Mouse (Mus musculus) layer of hippocampus, adult 9-10 months (tissue): Measurements from ENCODE around the gene Casz1.

Experiments
- DNase-seq: peaks from one replicate; pipeline ENCODE4 v3.0.0; 2022; ENCODE audit warnings: low spot score

Gene Casz1

DNA sequence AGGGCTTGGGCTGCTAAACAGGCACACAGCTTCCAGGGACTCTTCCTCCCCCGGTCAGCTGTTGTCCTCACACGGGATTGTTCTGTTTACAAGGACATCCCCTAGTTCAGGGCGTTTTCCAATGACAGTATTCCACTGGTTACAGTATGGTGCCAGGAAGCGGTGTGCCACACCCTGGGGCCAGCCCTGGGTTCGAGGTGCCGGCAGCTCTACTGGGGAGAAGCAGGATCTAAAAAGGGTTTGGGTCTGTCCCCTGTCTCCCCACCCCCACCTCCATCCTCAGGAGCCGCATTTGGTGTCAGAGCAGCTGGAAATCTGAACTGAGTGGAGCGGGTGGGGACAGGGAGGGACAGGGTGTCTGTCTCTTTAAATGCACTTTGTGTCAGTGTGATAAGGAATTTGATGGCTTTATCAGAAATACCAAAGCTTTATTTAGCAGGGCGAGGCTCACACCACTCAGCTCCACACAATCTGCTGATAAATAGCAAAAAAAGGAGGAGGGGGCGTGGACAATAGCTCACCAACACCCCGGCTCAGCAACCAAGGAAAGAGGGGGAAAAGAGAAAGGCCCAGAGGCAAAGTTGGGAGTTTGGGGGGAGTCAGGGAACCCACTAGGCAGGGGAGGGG is 74.9 kb downstream of the Casz1 start:
- no peak for DNase-seq

DNA sequence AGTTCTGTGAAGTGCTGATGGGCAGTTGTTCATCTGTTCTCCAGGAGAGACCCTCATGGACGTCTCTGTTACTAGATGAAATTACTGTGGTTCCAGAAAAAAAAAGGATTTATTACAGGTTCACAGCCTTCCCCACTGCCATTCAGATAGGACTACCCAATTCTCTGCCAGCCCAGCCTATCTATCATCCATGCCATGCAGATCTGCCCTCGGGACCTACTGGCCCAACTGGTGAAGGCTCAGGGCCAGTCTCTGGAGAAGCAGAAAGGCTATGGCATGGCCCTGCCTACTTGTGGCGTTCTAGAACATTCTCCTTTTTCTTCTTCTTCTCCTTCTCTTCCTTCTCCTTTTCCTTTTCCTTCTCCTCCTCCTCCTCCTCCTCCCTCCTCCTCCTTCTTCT is 75.4 kb downstream of the Casz1 start:
- no peak for DNase-seq

DNA sequence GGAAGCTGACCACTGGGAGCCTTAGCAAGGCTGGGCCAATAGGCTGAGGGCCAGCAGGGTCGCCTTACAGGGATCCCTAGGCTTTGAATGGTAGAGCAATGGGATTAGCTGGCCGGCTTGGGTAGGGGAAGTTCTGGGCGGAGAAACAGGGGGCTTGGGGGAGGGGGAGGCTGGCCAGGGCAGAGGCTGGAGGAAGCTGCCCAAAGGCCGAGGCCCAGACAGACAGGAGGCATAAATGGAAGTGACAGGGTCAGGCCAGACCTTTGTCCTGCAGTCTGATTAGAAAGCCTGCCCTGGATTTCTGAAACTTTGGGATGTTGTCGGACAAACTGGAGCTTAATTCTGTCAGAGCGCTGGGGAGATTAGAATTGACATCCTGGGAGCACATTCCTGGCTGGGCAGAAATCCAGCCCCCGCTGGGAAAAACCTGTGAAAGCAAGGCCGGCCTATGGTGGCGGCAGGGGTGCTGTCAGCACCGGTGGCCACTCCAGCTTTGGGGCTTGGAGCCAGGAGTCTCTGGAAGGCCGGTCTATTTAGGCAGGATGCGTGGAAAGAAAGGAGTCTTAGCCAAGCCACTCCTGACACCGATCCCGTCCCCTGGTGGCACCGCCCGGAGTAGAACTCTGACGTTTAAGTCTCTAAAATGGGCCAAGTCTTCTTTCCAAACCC is 76.9 kb downstream of the Casz1 start:
- no peak for DNase-seq

DNA sequence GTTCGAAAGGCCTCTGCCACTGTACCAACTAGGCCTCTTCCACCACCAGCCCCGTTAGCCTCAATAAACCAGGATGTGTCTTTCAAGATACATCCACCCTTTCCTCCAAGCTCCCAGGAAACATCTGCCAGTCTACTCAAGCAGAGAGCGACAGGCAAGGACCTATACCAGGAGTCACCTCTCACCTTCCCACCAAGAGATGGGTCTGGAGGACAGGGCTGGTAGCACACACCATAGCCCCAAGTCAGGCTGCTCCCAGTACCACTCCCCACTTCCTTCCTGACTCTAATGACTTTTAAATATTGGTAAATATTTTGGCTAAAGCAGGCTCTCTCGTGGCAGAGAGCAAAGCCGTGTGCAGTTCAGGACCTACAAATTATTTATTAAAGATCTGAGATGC is 77.6 kb downstream of the Casz1 start:
- DNase-seq = no peak

DNA sequence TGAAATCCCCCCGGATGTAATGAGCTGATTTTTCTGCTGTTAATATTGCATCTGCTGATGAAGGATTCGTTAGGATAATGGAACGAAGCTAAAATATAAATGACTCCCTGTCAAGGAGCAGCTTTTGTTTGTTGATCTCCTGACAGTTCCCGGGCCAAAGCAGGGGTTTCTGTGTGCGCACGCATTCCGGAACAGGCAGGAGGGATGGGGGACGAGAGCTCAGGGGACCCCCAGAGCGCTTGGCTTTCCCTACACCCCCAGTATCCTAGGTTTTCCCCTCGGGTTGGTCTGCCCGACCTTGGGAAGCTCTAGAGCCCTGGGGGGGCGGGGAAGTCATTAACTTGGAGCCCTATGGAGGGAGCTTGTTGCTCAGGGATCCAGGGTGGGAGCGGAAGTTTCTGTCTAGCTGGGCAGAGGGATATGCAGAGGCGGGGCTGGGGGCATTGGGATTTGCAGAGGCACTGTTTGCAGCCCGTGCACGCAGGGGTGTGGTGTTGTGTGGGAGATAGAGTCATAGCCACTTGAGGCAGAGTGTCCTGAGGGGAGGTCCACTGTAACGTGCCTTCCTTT is 78.2 kb downstream of the Casz1 start:
- DNase-seq = no peak

DNA sequence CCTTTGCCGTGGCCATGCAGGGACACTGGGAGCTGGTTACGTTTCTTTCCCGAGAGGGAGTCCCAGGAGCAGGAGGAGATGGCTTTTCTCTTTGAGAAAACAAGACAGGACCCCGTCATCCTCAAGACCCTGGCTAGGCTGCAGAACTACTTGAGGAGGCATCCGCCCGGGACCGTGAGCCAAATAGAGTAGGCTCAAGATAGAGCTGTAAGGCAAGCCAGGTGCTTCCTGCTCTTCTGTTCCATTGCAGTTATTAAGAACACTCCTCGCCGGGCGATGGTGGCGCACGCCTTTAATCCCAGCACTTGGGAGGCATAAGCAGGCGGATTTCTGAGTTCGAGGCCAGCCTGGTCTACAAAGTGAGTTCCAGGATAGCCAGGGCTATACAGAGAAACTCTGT is 80.4 kb downstream of the Casz1 start:
- no peak for DNase-seq

DNA sequence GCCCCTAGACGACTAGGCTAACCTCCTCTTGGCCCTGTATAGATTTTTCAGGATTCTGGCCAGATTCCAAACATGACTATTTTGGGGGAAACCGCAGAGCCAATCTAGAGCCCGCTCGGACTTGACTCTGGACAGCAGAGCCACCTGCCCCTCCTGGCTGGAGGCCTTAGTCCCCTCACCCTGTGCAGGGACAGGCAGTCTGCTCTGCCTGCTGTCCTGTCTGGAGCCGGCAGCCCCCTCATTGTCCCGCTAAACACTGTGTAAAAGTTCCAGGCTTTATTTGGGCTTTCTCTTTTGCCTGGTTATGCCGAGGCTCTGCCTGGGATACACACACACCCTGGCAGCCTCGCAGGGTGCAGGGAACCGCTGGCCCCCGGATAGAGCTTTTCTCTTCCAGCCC is 81.2 kb downstream of the Casz1 start:
- DNase-seq = no peak

DNA sequence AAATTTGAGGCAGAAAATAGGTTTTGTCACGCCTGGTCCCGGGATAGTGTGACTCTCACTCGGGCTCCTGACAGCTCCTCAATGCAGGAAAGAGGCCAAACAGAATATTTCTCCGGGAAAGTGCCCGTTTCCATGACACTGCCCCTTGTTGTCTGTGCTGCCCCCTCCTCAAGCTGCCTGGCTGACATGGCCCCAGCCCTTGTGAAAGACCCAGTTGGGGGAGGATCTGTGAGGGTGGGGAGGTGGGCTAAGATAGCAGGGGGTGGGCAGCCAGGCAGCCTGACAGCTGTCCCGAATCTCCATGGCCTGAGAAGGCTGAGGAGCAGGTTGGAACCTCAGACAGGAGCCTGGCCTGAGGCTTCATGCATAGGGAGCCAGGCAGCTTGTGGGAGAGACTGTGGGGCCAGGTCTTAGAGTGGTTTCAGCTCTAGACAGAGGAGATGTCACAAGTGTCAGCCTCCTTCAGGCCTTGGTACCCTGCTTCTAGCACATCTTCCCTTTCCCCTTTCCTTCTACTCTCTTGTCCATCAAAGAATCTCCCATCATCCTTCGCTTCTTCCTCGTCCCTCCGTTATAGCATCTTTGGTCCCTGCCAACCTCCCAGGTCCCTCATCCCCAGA is 81.8 kb downstream of the Casz1 start:
- DNase-seq = no peak

DNA sequence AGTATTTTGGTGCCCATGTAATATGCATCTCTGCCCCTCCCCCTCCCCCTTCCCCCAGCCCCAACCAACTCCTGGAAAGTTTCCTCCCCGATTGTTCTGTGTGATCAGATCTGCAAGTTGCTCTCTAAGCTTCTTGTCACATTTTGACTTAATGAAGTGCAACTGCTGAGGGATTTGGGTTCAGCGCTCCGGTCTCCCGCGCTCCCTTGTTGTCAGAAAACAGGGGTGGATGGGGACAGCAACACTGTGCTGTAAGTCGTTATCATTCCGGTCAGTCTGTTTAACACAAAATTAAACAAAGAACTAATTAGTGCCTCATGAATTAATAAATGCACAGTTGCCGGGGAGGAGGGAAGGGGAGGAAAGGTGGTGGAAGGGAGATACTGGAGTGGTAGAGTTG is 84.0 kb downstream of the Casz1 start:
- DNase-seq = no peak

DNA sequence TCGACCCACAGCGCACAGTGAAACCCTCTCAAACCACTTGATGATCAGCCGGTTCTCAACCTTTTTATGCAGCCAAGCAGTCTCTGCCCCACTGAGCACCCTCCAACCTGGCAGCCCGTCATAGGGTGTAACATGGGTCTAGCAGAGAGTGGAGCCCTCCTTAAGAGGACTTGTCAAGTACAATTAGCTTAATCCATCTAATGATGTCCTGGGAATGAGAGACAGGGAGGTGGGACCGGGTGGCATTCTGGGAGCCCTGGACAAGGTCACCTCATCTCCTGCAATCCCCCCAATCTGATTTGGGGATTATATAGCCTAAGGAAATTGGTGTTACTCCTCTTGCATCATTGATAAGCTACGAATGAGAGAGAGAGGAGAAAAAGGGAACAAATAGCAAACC is 84.8 kb downstream of the Casz1 start:
- DNase-seq = no peak

DNA sequence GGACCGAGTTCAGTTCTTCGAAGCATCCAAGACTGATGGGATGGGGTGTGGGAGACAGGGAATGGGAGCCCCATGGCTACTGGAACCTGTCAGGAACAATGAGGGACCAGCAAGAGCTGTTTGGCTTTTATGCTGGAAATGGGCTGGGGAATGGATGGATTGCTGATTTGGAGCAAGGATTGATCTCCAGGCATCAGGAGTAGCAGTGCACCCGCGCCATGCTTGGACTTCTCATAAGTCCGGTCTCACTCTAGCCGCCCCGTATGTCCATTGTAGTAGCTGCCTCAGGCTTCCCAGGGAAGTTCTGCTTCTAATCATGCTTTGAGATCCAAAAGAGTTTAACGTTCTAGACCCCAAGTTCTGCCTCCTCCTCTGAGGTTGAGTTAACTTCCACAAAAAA is 86.2 kb downstream of the Casz1 start:
- no peak for DNase-seq

DNA sequence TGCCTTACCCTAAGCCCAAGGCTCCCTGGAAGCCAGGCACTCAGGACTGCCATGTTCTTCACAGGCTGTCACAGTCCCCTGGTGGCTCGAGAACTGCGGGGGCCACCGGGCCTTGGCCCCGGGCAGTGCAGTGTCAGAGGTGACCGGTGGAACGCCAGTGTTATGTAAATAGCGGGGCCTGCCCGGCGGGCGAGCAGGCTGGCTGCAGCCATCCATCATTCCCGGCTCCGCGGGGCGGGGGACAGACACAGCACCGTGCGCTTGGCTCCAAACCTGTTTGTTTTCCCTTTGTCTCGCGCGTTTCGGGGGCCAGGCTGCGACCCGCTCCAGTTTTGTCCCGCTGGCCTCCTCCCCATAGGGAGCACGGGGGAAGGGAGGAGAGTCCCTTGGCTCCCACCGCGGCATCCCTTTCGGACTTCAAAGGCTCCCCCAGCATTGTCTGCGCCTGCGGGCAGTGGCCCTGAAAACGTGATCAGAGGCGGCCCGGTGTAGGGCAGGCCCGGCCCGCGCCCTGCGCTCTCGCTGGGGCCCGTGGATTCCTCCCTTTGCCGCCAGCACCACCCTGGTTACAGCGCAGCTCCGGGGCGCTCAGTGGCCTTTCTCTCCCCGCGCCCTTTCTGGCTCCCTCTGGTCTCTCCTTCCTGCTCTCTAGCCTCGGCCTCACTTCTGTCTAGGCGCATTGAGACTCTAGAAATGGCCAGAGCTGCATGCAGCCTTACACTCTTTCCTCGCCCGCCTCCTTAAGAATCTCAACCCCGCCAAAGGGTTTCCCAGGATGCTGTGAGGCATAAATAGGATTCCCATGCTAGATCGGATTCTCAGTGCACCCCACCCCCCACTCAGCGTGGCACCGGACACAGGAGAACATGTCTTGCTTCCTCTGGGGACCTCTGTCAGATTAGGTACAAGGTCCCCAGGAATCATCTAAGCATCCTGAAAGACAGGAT is 86.9 kb downstream of the Casz1 start:
- no peak for DNase-seq

DNA sequence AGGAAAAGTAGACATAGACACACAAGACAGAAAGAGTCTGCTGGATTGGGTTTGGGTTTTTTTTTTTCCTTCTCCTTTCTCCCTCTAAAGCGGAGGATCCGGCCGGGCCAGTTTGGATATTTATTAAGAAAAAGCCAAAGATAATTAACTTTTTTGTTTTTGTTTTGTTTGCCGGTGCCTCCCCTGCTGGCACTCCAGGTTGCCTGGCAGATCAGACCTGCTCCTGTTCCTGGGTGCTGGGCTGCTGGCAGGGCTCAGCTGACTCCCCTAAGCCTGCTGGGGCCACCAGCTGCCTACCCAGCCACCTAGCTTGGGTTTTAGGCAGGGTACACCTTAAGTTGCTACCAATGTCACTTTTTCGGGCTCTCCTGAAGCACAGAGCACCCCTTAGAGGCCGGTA is 91.9 kb downstream of the Casz1 start:
- no peak for DNase-seq

DNA sequence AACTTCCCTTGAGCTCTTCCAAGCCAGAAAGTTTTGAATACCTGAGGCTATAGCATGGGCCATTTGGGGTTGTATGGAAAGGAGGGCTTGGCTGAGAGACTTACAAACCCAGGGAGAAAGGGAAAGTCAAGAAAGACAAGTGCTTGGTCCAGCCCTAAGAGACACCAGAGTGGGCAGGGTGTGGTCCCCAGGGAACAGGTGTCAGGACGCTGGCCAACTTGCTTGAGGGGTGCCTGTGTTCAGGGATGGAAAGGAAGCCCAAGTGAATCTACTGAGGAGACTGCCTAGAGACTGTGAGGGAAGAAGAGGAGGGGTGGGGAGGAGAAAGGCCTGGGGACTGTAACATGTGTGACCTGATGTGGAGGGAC is 95.7 kb downstream of the Casz1 start:
- no peak for DNase-seq

DNA sequence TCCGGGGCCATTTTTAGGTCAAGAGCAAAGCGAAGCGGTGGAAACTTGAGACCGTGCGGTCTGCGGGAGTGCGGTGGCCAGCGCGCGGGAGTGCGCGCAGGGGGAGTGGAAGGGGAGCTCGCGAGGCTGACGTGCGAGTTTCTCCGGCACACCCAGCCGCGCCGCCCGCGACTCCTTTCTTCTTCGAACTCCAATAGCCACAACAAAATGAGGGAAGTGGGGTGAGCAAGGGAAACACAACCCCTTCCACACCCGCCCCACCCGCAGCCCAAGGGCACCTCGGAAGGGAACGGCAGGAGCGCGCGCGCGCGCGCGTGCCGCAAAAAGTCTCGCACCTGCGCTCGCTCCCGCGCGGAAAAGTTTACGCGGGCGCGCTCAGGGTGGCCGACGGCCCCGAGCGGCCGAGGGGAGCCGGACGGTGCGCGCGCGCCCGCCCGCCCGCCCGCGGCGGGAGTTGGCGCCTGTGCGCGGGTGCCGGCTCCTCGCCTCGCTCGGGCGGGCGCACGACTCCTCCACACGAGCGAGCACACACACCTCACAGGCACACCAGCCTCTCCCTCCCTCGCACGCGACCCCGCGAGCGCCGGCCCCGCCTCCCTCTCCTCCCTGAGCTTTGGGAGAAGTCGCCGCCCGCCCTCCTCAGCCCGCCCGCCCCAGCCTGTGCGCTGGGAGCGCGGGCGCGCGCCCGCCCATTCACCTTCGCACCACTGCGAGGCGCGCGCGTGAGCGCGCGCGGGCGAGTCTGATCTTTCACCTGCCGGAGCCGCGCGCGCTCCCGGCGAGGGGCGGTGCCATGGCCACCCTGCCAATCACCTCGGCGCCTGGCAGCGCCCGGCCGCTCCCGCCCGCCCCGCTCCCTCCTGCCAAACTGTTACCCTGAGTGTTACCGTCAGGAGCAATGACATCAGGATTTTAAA is 96.3 kb downstream of the Casz1 start:
- DNase-seq = no peak

DNA sequence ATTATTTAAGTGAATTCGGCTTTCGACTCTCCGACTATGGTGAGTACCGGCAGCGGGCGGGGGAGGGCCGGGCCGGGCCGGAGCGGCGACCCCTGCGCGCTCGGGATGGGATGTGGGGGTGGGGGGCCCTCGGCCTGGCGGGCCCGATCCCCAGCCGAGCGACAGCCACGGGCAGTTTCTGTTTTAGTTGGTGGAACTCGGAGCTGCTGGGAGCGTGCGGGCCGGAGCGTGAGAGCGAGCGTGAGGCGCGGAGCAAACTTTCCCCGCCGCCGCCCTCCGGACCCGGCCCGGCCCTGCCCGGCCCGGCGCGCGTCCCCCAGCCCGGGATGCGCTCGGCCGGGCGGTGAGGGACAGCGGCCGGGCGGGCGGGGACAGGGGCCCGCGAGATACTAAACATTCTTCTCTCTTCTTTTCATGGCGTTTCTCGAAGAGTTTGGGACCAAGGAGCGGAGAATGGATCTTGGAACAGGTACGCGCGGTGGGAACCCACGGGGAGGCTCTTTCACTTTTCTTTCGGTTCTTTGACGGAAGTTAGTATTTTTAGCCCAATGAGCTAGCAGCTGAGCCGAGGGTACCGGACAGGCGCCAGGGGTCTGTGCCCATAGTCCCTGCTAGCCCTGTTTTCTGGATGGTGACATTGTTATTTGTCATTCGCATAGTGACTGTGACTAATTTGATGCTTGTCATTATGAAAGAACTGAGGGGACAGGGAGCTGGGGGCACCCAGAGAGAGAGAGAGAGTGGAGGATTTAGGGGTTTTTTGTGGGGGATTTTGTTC is 97.2 kb downstream of the Casz1 start:
- DNase-seq = no peak

DNA sequence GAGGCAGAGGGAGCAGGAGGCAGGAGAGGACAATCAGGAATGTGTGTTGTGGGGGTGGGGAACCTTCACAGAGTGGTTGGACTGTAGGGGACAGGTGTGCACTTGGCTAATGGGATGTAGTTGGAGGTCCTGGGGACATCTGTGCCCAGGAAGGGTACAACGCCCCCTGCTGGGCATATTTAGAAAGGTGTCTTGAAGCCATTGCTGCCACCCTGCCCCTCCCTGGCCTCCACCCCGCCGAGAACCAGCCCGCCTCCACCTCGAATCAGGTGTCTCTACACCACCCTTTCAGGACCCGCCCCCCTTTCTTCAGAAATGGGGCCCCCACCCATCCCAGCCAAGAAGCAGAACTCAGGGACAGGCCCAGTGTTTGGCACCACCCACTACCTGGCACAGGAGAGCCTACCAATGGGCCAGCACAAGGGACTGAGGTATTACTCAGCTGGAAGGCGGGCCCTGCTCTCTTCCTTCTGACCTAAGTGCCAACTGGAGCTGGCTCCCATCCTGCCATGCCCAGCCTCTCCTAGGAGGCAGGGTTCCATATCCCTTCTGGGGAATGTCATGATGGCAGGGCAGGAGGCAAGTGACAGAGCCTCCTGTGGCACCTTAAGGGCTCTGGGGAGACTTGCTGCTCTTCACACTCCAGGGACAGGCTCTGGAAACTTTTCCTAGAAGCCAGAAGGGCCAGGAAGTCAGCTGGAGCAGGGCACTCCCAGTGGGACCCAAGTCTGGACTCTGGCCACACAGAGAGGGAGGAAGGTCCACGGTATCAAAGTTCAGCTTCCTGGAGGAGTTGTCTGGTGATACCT is 98.9 kb downstream of the Casz1 start:
- no peak for DNase-seq

DNA sequence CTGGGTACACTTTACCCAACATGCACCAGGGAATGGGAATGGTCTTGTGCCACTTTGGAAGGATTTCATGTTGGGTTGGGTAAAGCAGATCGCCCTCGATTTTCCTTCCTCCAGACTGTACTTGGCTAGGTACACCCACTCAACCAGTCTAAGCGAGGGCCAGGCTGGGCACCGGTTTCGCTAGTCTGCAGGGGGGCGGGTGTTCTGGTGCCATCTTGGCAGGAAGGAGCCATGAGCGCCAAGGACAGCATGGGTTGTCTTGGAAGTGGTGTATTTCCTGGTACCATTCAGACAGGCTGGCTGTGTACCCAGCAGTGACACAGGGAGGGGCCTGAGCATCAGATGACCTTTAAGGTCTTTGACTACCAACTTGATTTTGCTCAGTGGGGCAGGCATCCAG is 101.1 kb downstream of the Casz1 start:
- no peak for DNase-seq

DNA sequence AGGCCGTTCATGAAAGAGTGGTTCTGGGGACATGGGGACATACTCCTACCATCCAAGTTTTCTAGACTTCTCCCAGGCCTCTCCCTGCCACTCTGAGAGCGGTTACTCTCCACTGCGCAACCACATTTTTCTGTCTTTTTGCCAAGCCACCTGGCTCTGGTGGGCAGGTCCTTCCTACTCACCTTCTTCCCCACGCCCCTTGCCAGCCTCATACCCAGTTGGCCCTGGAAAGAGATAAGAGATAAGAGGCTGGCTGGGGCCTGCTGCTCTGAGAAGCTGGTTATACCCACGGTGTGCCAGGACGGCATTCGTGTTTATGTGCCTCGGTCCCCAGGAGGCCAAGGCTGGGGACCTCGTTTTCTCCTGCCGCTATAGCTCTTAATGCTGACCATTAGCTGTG is 102.6 kb downstream of the Casz1 start:
- no peak for DNase-seq

DNA sequence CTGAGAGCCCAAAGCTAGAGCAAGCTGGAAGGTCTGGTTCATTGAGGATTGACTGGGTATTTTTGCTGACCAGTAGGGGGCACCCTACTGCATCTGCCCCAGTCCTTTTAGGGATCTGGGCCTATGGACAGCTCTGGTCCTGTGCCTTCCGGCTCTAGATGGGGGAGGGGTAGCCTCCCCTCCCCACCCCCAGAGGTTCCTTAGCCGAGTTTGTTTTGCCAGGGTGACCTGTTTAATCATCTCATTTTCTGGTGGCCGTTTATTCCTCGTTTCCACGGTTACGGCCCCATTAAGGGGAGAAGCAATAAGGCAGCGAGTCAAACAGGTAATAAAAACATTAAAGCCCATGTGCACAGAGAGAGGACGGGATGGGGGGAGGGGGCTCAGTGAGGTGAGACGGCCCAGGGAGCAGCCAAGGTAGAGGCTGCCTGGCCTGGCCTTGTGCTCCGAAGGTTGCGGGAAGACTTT is 104.0 kb downstream of the Casz1 start:
- DNase-seq = no peak
